Mouse (Mus musculus) MEL (cell line): Measurements from ENCODE around the gene Hectd1. TPM values are rescaled to one million over a fixed set of nuclear protein-coding genes. Genes with fewer than 3 reads are reported as not detected.

Experiments used
- DNase-seq: peaks from one replicate; pipeline ENCODE4 v3.0.0; 2011; ENCODE audit warnings: low read depth, low spot score
- H3K27ac ChIP-seq: 2 replicates; pipeline ENCODE4 v1.5.1; 2012; ENCODE audit warnings: low read depth, mild to moderate bottlenecking, control low read depth, low read length, moderate library complexity; ENCODE audit not compliant: control insufficient read depth
- H3K27me3 ChIP-seq, 2 experiments: fragments of 150-350 bp in 1 of 2; sonication (generic) in 1 of 2; 2 replicates each; pipeline ENCODE4 v1.6.1; 2012; ENCODE audit warnings: low read length in 2 of 2, mild to moderate bottlenecking in 2 of 2, improper control_type of control experiment in 1 of 2, moderate library complexity in 1 of 2; ENCODE audit not compliant: insufficient read depth in 2 of 2, control insufficient read depth in 1 of 2
- H3K36me3 ChIP-seq, 2 experiments: 2 replicates each; pipeline ENCODE4 v1.6.1; 2012 to 2014; ENCODE audit warnings: low read length in 2 of 2, improper control_type of control experiment in 1 of 2, inconsistent platforms in 1 of 2, mild to moderate bottlenecking in 1 of 2; ENCODE audit not compliant: insufficient read depth in 2 of 2, control insufficient read depth in 1 of 2
- H3K4me1 ChIP-seq, 2 experiments: fragments of 150-350 bp in 1 of 2; sonication (generic) in 1 of 2; 2 replicates each; pipeline ENCODE4 v1.6.1; 2012; ENCODE audit warnings: low read length in 2 of 2, improper control_type of control experiment in 1 of 2, mild to moderate bottlenecking in 1 of 2; ENCODE audit not compliant: insufficient read depth in 2 of 2, control insufficient read depth in 1 of 2
- H3K4me3 ChIP-seq, 2 experiments: fragments of 150-350 bp in 1 of 2; sonication (generic) in 1 of 2; 2 replicates each; pipeline ENCODE4 v1.5.1; 2012; ENCODE audit warnings: low read depth in 2 of 2, low read length in 2 of 2, mild to moderate bottlenecking in 2 of 2, moderate library complexity in 2 of 2, control low read depth in 1 of 2, improper control_type of control experiment in 1 of 2; ENCODE audit not compliant: control insufficient read depth in 1 of 2, insufficient read depth in 1 of 2
- H3K79me2 ChIP-seq: 2 replicates; pipeline ENCODE4 v1.6.1; 2012; ENCODE audit warnings: mild to moderate bottlenecking, low read length, moderate library complexity; ENCODE audit not compliant: control insufficient read depth, poor library complexity, insufficient read depth
- H3K9ac ChIP-seq: 2 replicates; pipeline ENCODE4 v1.6.1; 2012; ENCODE audit warnings: low read depth, mild to moderate bottlenecking, control low read depth, low read length, moderate library complexity; ENCODE audit not compliant: control insufficient read depth, poor library complexity, severe bottlenecking
- H3K9me3 ChIP-seq: fragments of 150-350 bp; sonication (generic); replicated peaks from 2 replicates; pipeline ENCODE4 v1.6.1; 2012; ENCODE audit warnings: mild to moderate bottlenecking, low read length, improper control_type of control experiment, moderate library complexity; ENCODE audit not compliant: insufficient read depth
- CTCF ChIP-seq, 3 experiments: IDR thresholded peaks in 2 of 3; conservative IDR thresholded peaks in 1 of 3; 2 replicates each; pipeline ENCODE4 v1.5.1; 2011 to 2012; ENCODE audit warnings: low read length in 3 of 3, low read depth in 2 of 3, mild to moderate bottlenecking in 2 of 3, improper control_type of control experiment in 1 of 3, inconsistent platforms in 1 of 3, mixed read lengths in 1 of 3, moderate library complexity in 1 of 3; ENCODE audit not compliant: control insufficient read depth in 1 of 3, insufficient read depth in 1 of 3, poor library complexity in 1 of 3, severe bottlenecking in 1 of 3
- ELF1 ChIP-seq: IDR thresholded peaks from 2 replicates; pipeline ENCODE4 v1.6.1; 2014; ENCODE audit warnings: low read depth, mild to moderate bottlenecking, inconsistent platforms, low read length, improper control_type of control experiment, moderate library complexity
- ETS1 ChIP-seq: IDR thresholded peaks from 2 replicates; pipeline ENCODE4 v1.6.1; 2012; ENCODE audit warnings: low read depth, mild to moderate bottlenecking, inconsistent platforms, low read length, improper control_type of control experiment, moderate library complexity
- GABPA ChIP-seq: IDR thresholded peaks from 2 replicates; pipeline ENCODE4 v1.6.1; 2012; ENCODE audit warnings: low read depth, mild to moderate bottlenecking, inconsistent platforms, low read length, improper control_type of control experiment, moderate library complexity
- JUND ChIP-seq: IDR thresholded peaks from 2 replicates; pipeline ENCODE4 v1.6.1; 2011; ENCODE audit warnings: low read depth, mild to moderate bottlenecking, improper control_type of control experiment, low read length
- KAT2A ChIP-seq: conservative IDR thresholded peaks from 2 replicates; pipeline ENCODE4 v1.6.1; 2012; ENCODE audit warnings: low read depth, low read length, improper control_type of control experiment, inconsistent platforms
- MAFK ChIP-seq: IDR thresholded peaks from 2 replicates; pipeline ENCODE4 v1.6.1; 2011; ENCODE audit warnings: low read depth, mild to moderate bottlenecking, low read length, improper control_type of control experiment, borderline replicate concordance
- MAX ChIP-seq: IDR thresholded peaks from 2 replicates; pipeline ENCODE4 v1.6.1; 2011; ENCODE audit warnings: low read length, improper control_type of control experiment
- MAZ ChIP-seq: IDR thresholded peaks from 2 replicates; pipeline ENCODE4 v1.6.1; 2012; ENCODE audit warnings: low read depth, mild to moderate bottlenecking, inconsistent platforms, low read length, improper control_type of control experiment
- POLR2AphosphoS5 ChIP-seq: IDR thresholded peaks from 2 replicates; pipeline ENCODE4 v1.6.1; 2012; ENCODE audit warnings: low read depth, borderline replicate concordance, mild to moderate bottlenecking, inconsistent platforms, low read length, moderate library complexity, mixed read lengths
- TAL1 ChIP-seq: IDR thresholded peaks from 2 replicates; pipeline ENCODE4 v1.6.1; 2012; ENCODE audit warnings: mild to moderate bottlenecking, inconsistent platforms, low read length, moderate library complexity, mixed read lengths
- USF1 ChIP-seq: IDR thresholded peaks from 2 replicates; pipeline ENCODE4 v1.6.1; 2014; ENCODE audit warnings: low read depth, mild to moderate bottlenecking, inconsistent platforms, low read length, improper control_type of control experiment, moderate library complexity
- polyA plus RNA-seq, 2 experiments: library from polyadenylated mRNA; stranded (reverse) in 1 of 2; unstranded in 1 of 2; fragments of >175 nt in 1 of 2; fragments of >200 nt in 1 of 2; gene quantifications; 2 replicates each; pipeline versions ENCODE4 v1.2.1 to v1.2.4; 2012; ENCODE audit warnings: low replicate concordance in 2 of 2, low read depth in 1 of 2; ENCODE audit not compliant: insufficient read length in 2 of 2, insufficient read depth in 1 of 2, missing spikeins in 1 of 2
- total RNA-seq: library from RNA; depleted of rRNA; stranded (reverse); fragments of 300-350 nt; gene quantifications from 2 replicates; pipeline ENCODE4 v1.2.3, GENCODE M21; 2012

The Hectd1 gene
- total and polyA plus RNA-seq, 3 experiments, result 55.2 to 248 (median 72.0) TPM

DNA sequence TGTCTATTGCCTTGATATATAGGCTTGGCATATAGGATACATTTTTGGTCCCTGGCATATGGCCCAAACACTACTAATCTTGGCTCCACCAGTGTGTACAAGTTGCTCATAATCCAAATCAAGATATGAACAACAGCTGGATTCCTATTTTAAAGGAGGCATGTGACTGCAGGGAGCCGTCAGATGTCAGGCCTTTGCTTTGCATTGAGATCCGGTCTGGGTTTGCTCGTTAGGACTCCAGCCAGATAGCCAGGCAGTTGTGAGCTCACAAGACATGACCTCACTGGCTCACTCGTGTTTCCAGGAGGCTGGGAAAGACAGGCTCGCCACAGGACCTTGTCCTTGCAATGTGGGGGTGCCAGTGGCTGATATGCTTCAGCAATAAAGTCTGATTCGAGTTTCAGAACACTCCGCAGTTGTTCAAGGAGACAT lies 93.5 kb downstream of the Hectd1 start:
- no peak overlapping the region for H3K27ac ChIP-seq
- H3K79me2 ChIP-seq, result no peaks in the 10 kb centered on the region
- H3K9me3 ChIP-seq, result no peaks in the 10 kb centered on the region
- no peak for TF ChIP-seq MAX
- no peak for TF ChIP-seq GABPA
- TF ChIP-seq ETS1, result peak; percentile 76
- peak; percentile 42; the same call in 1 of the 2 replicates for TF ChIP-seq USF1
- TF ChIP-seq JUND, result no peak
- no peak for TF ChIP-seq KAT2A
- TF ChIP-seq CTCF (IDR thresholded peaks at IDR 0.05 in 2 of 3, conservative IDR thresholded peaks at IDR 0.05 in 1 of 3; ENCODE audit: control insufficient read depth in 1 of 3, insufficient read depth in 1 of 3, low read depth in 2 of 3, low read length in 3 of 3, poor library complexity in 1 of 3, severe bottlenecking in 1 of 3), result no peak
- TF ChIP-seq, all 39 proteins: peak for 2
- DNase-seq, result peak; percentile 22
- no peaks in the 10 kb centered on the region; a peak in 1 of 4 replicates for H3K36me3 ChIP-seq
- no peaks in the 10 kb centered on the region for H3K27me3 ChIP-seq
- no peaks in the 10 kb centered on the region; a peak in 1 of 4 replicates for H3K4me1 ChIP-seq
- H3K4me3 ChIP-seq, result no peak overlapping the region
- no peak overlapping the region for H3K9ac ChIP-seq

- no peak overlapping the region for H3K27ac ChIP-seq
- no peaks in the 10 kb centered on the region; a peak in 1 of 4 replicates for H3K4me1 ChIP-seq
- H3K79me2 ChIP-seq, result no peaks in the 10 kb centered on the region
- no peak overlapping the region for H3K9ac ChIP-seq
- DNase-seq, result no peak
- no peak overlapping the region for H3K4me3 ChIP-seq
- H3K9me3 ChIP-seq, result no peaks in the 10 kb centered on the region
- no peak for TF ChIP-seq TAL1
- no peak for TF ChIP-seq USF1
- no peak for TF ChIP-seq POLR2AphosphoS5
- TF ChIP-seq ELF1, result no peak
- H3K27me3 ChIP-seq, result no peaks in the 10 kb centered on the region
- no peaks in the 10 kb centered on the region; a peak in 1 of 4 replicates for H3K36me3 ChIP-seq
Observed at GRCm38 (mm10) chr12:51734605-51735211, 94.6 kb downstream of the Hectd1 start.

- H3K79me2 ChIP-seq, result no peaks in the 10 kb centered on the region
- H3K27me3 ChIP-seq, result no peaks in the 10 kb centered on the region
- H3K36me3 ChIP-seq, result no peaks in the 10 kb centered on the region
- no peak for DNase-seq
- TF ChIP-seq MAZ (no peak), TAL1 (no peak), MAFK (no peak), MAX (no peak)
- H3K4me1 ChIP-seq, result no peaks in the 10 kb centered on the region
- H3K9ac ChIP-seq, result no peak overlapping the region
- no peak overlapping the region for H3K4me3 ChIP-seq
- H3K27ac ChIP-seq, result no peak overlapping the region
- H3K9me3 ChIP-seq, result no peaks in the 10 kb centered on the region
Observed at GRCm38 (mm10) chr12:51729827-51730226, 99.5 kb downstream of the Hectd1 start.
